Mouse (Mus musculus): ENCODE measurements at regions not wholly inside any gene's neighbourhood (a gene's known extent, or its start where the extent isn't known, plus 50 kb on each side); places are given as distances from the start of the nearest gene placed in this dataset.

GRCm38 (mm10) chr12:27083089-27083488 is 259.3 kb downstream of the Sox11 start:
- TF ChIP-seq CTCF (IDR thresholded peaks at IDR 0.05; ENCODE audit: control insufficient read depth, insufficient read depth, insufficient read length) (no peak), USF1 (IDR thresholded peaks at IDR 0.05; ENCODE audit: low read depth) (no peak), CEBPB (IDR thresholded peaks at IDR 0.05; ENCODE audit: low read depth) (no peak), MAX (IDR thresholded peaks at IDR 0.05) (no peak)
